Mouse (Mus musculus) thymus, adult 18-20 months (tissue): ENCODE measurements around the gene Rhof.
A peak's percentile ranks its signal among the peaks of the same experiment; 100 is the strongest.

Experiments used
- DNase-seq, 2 experiments: peaks; one replicate each; pipeline ENCODE4 v3.0.0; 2022; ENCODE audit warnings: mixed read lengths in 2 of 2

Rhof gene

GRCm38 (mm10) chr5:123132308-123133071 is at the start of gene Rhof:
Gene Rhof, minus strand, starts transcription at chr5:123132692.
- DNase-seq: peak; percentile 76 to 88

GRCm38 (mm10) chr5:123181536-123181935 is 49.0 kb upstream of the Rhof start:
- no peak for DNase-seq

GRCm38 (mm10) chr5:123180390-123180789 is 47.9 kb upstream of the Rhof start:
- DNase-seq: no peak

GRCm38 (mm10) chr5:123178792-123179191 is 46.3 kb upstream of the Rhof start:
- DNase-seq: no peak

GRCm38 (mm10) chr5:123171646-123172350 is 39.3 kb upstream of the Rhof start:
- DNase-seq: peak; percentile 76 to 77

GRCm38 (mm10) chr5:123170365-123170764 is 37.9 kb upstream of the Rhof start:
- DNase-seq: no peak

- no peak for DNase-seq
These were observed 36.8 kb upstream of the Rhof start, which contains the start of gene Psmd9 for GRCm38 (mm10) chr5:123169284-123169683. Gene Psmd9, plus strand, starts transcription at chr5:123169413.

GRCm38 (mm10) chr5:123167591-123167990 is 35.1 kb upstream of the Rhof start:
- DNase-seq: no peak

- DNase-seq: no peak
These were observed 33.9 kb upstream of the Rhof start for GRCm38 (mm10) chr5:123166437-123166836.

GRCm38 (mm10) chr5:123162942-123163341 is 30.4 kb upstream of the Rhof start:
- DNase-seq: no peak

- no peak for DNase-seq
These were observed 27.8 kb upstream of the Rhof start for GRCm38 (mm10) chr5:123160341-123160740.

GRCm38 (mm10) chr5:123159866-123160265 is 27.4 kb upstream of the Rhof start:
- DNase-seq: no peak

- no peak for DNase-seq
These were observed 27.0 kb upstream of the Rhof start for GRCm38 (mm10) chr5:123159446-123159845.

GRCm38 (mm10) chr5:123157972-123158371 is 25.5 kb upstream of the Rhof start:
- no peak for DNase-seq

- DNase-seq: no peak
These were observed 24.3 kb upstream of the Rhof start for GRCm38 (mm10) chr5:123156763-123157162.

- DNase-seq: peak in 1 of 2 experiments; percentile 70
These were observed 22.9 kb upstream of the Rhof start for GRCm38 (mm10) chr5:123155425-123155824.

GRCm38 (mm10) chr5:123152901-123153300 is 20.4 kb upstream of the Rhof start:
- DNase-seq: peak in 1 of 2 experiments; percentile 60

- peak in 1 of 2 experiments; percentile 21 for DNase-seq
These were observed 19.3 kb upstream of the Rhof start for GRCm38 (mm10) chr5:123151707-123152362.

GRCm38 (mm10) chr5:123151077-123151476 is 18.6 kb upstream of the Rhof start:
- peak in 1 of 2 experiments; percentile 82 for DNase-seq

GRCm38 (mm10) chr5:123150641-123151040 is 18.1 kb upstream of the Rhof start:
- DNase-seq: peak; percentile 83 to 92

- peak; percentile 75 to 88 for DNase-seq
These were observed 17.2 kb upstream of the Rhof start for GRCm38 (mm10) chr5:123149451-123150400.

- DNase-seq: no peak
These were observed 15.7 kb upstream of the Rhof start for GRCm38 (mm10) chr5:123148073-123148722.
